8 mouse cellular contexts compared by ENCODE assay signal in genomic region chr11:96035133-96035532, GRCm38 (mm10). TPM values are rescaled to one million over a fixed set of nuclear protein-coding genes. Genes with fewer than 3 reads are reported as not detected.
DNase-seq lines count a peak whose midpoint lies in the region; ATAC-seq and TF ChIP-seq lines count a peak whose summit lies in the region.

No protein-coding gene starts in this region.

- H3K27ac ChIP-seq in kidney, adult 2 months (ENCODE audit: insufficient read depth, low read depth, low read length): no peak overlapping the region
- no peak overlapping the region for H3K27ac ChIP-seq in bone marrow macrophage, adult 2 months (ENCODE audit: insufficient read depth, low read depth, low read length)
- H3K27ac ChIP-seq in forebrain, embryonic 11.5 days (ENCODE audit: low read depth, low read length): no peak overlapping the region
- peak overlapping the region; percentile 74 for H3K27ac ChIP-seq in liver, embryonic 12.5 days
- peak overlapping the region; percentile 61 for H3K27ac ChIP-seq in stomach, postnatal 0 days (replicated peaks)

- no peak for TF ChIP-seq POLR2A in kidney, adult 2 months (IDR thresholded peaks at IDR 0.05; ENCODE audit: low read depth, low read length)
- TF ChIP-seq POLR2A in bone marrow macrophage, adult 2 months (IDR thresholded peaks at IDR 0.05; ENCODE audit: borderline replicate concordance, low read depth, low read length): no peak

- DNase-seq in kidney, adult 2 months: no peak
- DNase-seq in kidney, postnatal 14 days: no peak
- no peak for DNase-seq in forebrain, embryonic 11.5 days (ENCODE audit: low spot score)
- no peak for DNase-seq in stomach, postnatal 0 days (ENCODE audit: low spot score)
- DNase-seq in thymus, postnatal 4 days: no peak
- DNase-seq in right cerebral cortex, adult 18-20 months: no peak

- no peak for TF ChIP-seq CTCF in kidney, adult 2 months (conservative IDR thresholded peaks at IDR 0.05; ENCODE audit: insufficient read depth, insufficient read length, low read depth, low read length)
- no peak for TF ChIP-seq CTCF in bone marrow macrophage, adult 2 months (IDR thresholded peaks at IDR 0.05; ENCODE audit: low read depth, low read length)
- TF ChIP-seq CTCF in stomach, postnatal 0 days (IDR thresholded peaks at IDR 0.05; ENCODE audit: low read depth): no peak

- no peaks in the 10 kb centered on the region for H3K9me3 ChIP-seq in forebrain, embryonic 11.5 days (ENCODE audit: control insufficient read depth, low read length)
- H3K9me3 ChIP-seq in liver, embryonic 12.5 days (replicated peaks): no peaks in the 10 kb centered on the region
- H3K9me3 ChIP-seq in stomach, postnatal 0 days (ENCODE audit: control insufficient read depth, low read length): no peaks in the 10 kb centered on the region

- H3K4me2 ChIP-seq in forebrain, embryonic 11.5 days (ENCODE audit: low read depth, low read length, severe bottlenecking): peak overlapping the region; percentile 94
- peak overlapping the region; percentile 86 for H3K4me2 ChIP-seq in liver, embryonic 12.5 days
- H3K4me2 ChIP-seq in stomach, postnatal 0 days (replicated peaks; ENCODE audit: low read depth): peak overlapping the region; percentile 91

- peak overlapping the region; percentile 94 for H3K4me3 ChIP-seq in kidney, adult 2 months (ENCODE audit: insufficient read depth, low read depth, low read length)
- H3K4me3 ChIP-seq in bone marrow macrophage, adult 2 months (ENCODE audit: insufficient read depth, low read length): peak overlapping the region; percentile 88
- H3K4me3 ChIP-seq in forebrain, embryonic 11.5 days (ENCODE audit: low read depth, low read length): peak overlapping the region; percentile 90
- H3K4me3 ChIP-seq in liver, embryonic 12.5 days: peak overlapping the region; percentile 89
- peak overlapping the region; percentile 81 for H3K4me3 ChIP-seq in stomach, postnatal 0 days (ENCODE audit: low read depth, low read length)

- 12% methylated on average over 6 of the region's 6 CpGs for WGBS in kidney, adult 2 months
- 12% methylated on average over 6 of the region's 6 CpGs for WGBS in forebrain, embryonic 11.5 days
- 4% methylated on average over 6 of the region's 6 CpGs for WGBS in liver, embryonic 12.5 days (ENCODE audit: insufficient replicate concordance)
- 10% methylated on average over 6 of the region's 6 CpGs for WGBS in stomach, postnatal 0 days

- peaks cover 5% of the 10 kb centered on the region; the same call in 1 of the 2 replicates for H3K4me1 ChIP-seq in kidney, adult 2 months (ENCODE audit: control insufficient read depth, insufficient read depth, low read length)
- peaks cover 8% of the 10 kb centered on the region for H3K4me1 ChIP-seq in bone marrow macrophage, adult 2 months (ENCODE audit: control insufficient read depth, insufficient read depth, low read length)
- H3K4me1 ChIP-seq in forebrain, embryonic 11.5 days (replicated peaks; ENCODE audit: control insufficient read depth, insufficient read depth, low read length): peaks cover 6% of the 10 kb centered on the region; the same call in 1 of the 2 replicates
- peaks cover 46% of the 10 kb centered on the region for H3K4me1 ChIP-seq in liver, embryonic 12.5 days
- no peaks in the 10 kb centered on the region for H3K4me1 ChIP-seq in stomach, postnatal 0 days (replicated peaks; ENCODE audit: control insufficient read depth, insufficient read depth)

- TF ChIP-seq EP300 in stomach, postnatal 0 days (optimal IDR thresholded peaks at IDR 0.05): no peak

- H3K9ac ChIP-seq in forebrain, embryonic 11.5 days (ENCODE audit: low read length): peak overlapping the region; percentile 79
- H3K9ac ChIP-seq in liver, embryonic 12.5 days: peak overlapping the region; percentile 86
- peak overlapping the region; percentile 89 for H3K9ac ChIP-seq in stomach, postnatal 0 days (ENCODE audit: low read length)

- H3K36me3 ChIP-seq in kidney, adult 2 months (ENCODE audit: control insufficient read depth, insufficient read depth, low read length): no peaks in the 10 kb centered on the region
- H3K36me3 ChIP-seq in forebrain, embryonic 11.5 days (ENCODE audit: control insufficient read depth, insufficient read depth, low read length): no peaks in the 10 kb centered on the region
- peaks cover 31% of the 10 kb centered on the region for H3K36me3 ChIP-seq in liver, embryonic 12.5 days
- no peaks in the 10 kb centered on the region for H3K36me3 ChIP-seq in stomach, postnatal 0 days (ENCODE audit: control insufficient read depth, insufficient read depth, low read length)

- ATAC-seq in forebrain, embryonic 11.5 days (replicated peaks; ENCODE audit: low FRiP score): no peak
- peak; percentile 19; the same call in 1 of the 2 replicates for ATAC-seq in liver, embryonic 12.5 days
- ATAC-seq in stomach, postnatal 0 days (ENCODE audit: low FRiP score, low TSS enrichment): no peak

- no peaks in the 10 kb centered on the region for H3K27me3 ChIP-seq in kidney, adult 2 months (replicated peaks; ENCODE audit: control insufficient read depth, insufficient read depth, low read length)
- H3K27me3 ChIP-seq in forebrain, embryonic 11.5 days (ENCODE audit: control insufficient read depth, insufficient read depth, low read length): no peaks in the 10 kb centered on the region
- no peaks in the 10 kb centered on the region for H3K27me3 ChIP-seq in liver, embryonic 12.5 days (replicated peaks)
- no peaks in the 10 kb centered on the region for H3K27me3 ChIP-seq in stomach, postnatal 0 days (ENCODE audit: control insufficient read depth, insufficient read depth, low read length)

RNA-seq across cellular contexts. Expression of gene Snf8, which starts 0.4 kb away (rescaled TPM):
- polyA plus RNA-seq in kidney, adult 2 months (2012; rRNA removed): 35.5 and 45.9 TPM in 2 replicates
- 81.3 and 91.8 TPM in 2 replicates for polyA plus RNA-seq in bone marrow macrophage, adult 2 months (2012; ENCODE audit: insufficient read depth, insufficient read length, missing spikeins)
- 39.4 and 41.4 TPM in 2 replicates for polyA plus RNA-seq in forebrain, embryonic 11.5 days (2014; fragmentation: Nextera tagmentation; extraction: Ambion mirVana)
- polyA plus RNA-seq in liver, embryonic 12.5 days (2016; fragmentation: Nextera tagmentation; extraction: Ambion mirVana): 100 and 108 TPM in 2 replicates
- 76.0 and 83.0 TPM in 2 replicates for polyA plus RNA-seq in stomach, postnatal 0 days (2015; fragmentation: Nextera tagmentation; extraction: Ambion mirVana)

RNA-seq across cellular contexts. Expression of gene Gip, which starts 10.8 kb away (rescaled TPM):
- not detected in 2 replicates for polyA plus RNA-seq in kidney, adult 2 months (2012; rRNA removed)
- polyA plus RNA-seq in bone marrow macrophage, adult 2 months (2012; ENCODE audit: insufficient read depth, insufficient read length, missing spikeins): not detected in 2 replicates
- not detected in 2 replicates for polyA plus RNA-seq in forebrain, embryonic 11.5 days (2014; fragmentation: Nextera tagmentation; extraction: Ambion mirVana)
- not detected in 2 replicates for polyA plus RNA-seq in liver, embryonic 12.5 days (2016; fragmentation: Nextera tagmentation; extraction: Ambion mirVana)
- polyA plus RNA-seq in stomach, postnatal 0 days (2015; fragmentation: Nextera tagmentation; extraction: Ambion mirVana): 1.8 and 3.2 TPM in 2 replicates

RNA-seq across cellular contexts. Expression of gene Igf2bp1, which starts 29.4 kb away (rescaled TPM):
- polyA plus RNA-seq in kidney, adult 2 months (2012; rRNA removed): 1.0 and 1.1 TPM in 2 replicates
- not detected in 2 replicates for polyA plus RNA-seq in bone marrow macrophage, adult 2 months (2012; ENCODE audit: insufficient read depth, insufficient read length, missing spikeins)
- 109 and 114 TPM in 2 replicates for polyA plus RNA-seq in forebrain, embryonic 11.5 days (2014; fragmentation: Nextera tagmentation; extraction: Ambion mirVana)
- 33.8 and 38.3 TPM in 2 replicates for polyA plus RNA-seq in liver, embryonic 12.5 days (2016; fragmentation: Nextera tagmentation; extraction: Ambion mirVana)
- 4.3 and 5.2 TPM in 2 replicates for polyA plus RNA-seq in stomach, postnatal 0 days (2015; fragmentation: Nextera tagmentation; extraction: Ambion mirVana)

RNA-seq across cellular contexts. Expression of gene Ube2z, which starts 30.1 kb away (rescaled TPM):
- 36.0 and 38.8 TPM in 2 replicates for polyA plus RNA-seq in kidney, adult 2 months (2012; rRNA removed)
- polyA plus RNA-seq in bone marrow macrophage, adult 2 months (2012; ENCODE audit: insufficient read depth, insufficient read length, missing spikeins): 37.6 and 43.6 TPM in 2 replicates
- polyA plus RNA-seq in forebrain, embryonic 11.5 days (2014; fragmentation: Nextera tagmentation; extraction: Ambion mirVana): 22.8 and 26.1 TPM in 2 replicates
- 26.4 and 27.2 TPM in 2 replicates for polyA plus RNA-seq in liver, embryonic 12.5 days (2016; fragmentation: Nextera tagmentation; extraction: Ambion mirVana)
- polyA plus RNA-seq in stomach, postnatal 0 days (2015; fragmentation: Nextera tagmentation; extraction: Ambion mirVana): 26.4 and 28.7 TPM in 2 replicates

RNA-seq across cellular contexts. Expression of gene Atp5g1, which starts 40.3 kb away (rescaled TPM):
- polyA plus RNA-seq in kidney, adult 2 months (2012; rRNA removed): 1,915 and 2,050 TPM in 2 replicates
- 101 and 118 TPM in 2 replicates for polyA plus RNA-seq in bone marrow macrophage, adult 2 months (2012; ENCODE audit: insufficient read depth, insufficient read length, missing spikeins)
- polyA plus RNA-seq in forebrain, embryonic 11.5 days (2014; fragmentation: Nextera tagmentation; extraction: Ambion mirVana): 440 and 449 TPM in 2 replicates
- polyA plus RNA-seq in liver, embryonic 12.5 days (2016; fragmentation: Nextera tagmentation; extraction: Ambion mirVana): 657 and 705 TPM in 2 replicates
- polyA plus RNA-seq in stomach, postnatal 0 days (2015; fragmentation: Nextera tagmentation; extraction: Ambion mirVana): 1,003 and 1,182 TPM in 2 replicates

Comparison
In these comparisons a context has a peak if more than half of its experiments do, and no peak if none do; other contexts are left out.
1. H3K27ac ChIP-seq: peak in liver, embryonic 12.5 days (single experiment) and stomach, postnatal 0 days (single experiment); none in kidney, adult 2 months (single experiment), bone marrow macrophage, adult 2 months (single experiment) and forebrain, embryonic 11.5 days (single experiment).
2. Peak in every context shown above with its lines, with median percentiles within 50 percentile points of each other: H3K4me3 ChIP-seq, H3K4me2 ChIP-seq and H3K9ac ChIP-seq.